Mouse (Mus musculus): ENCODE data around the gene Sco1.

Sco1 gene

GRCm38 (mm10) chr11:67044959-67045358, 7.5 kb upstream of the Sco1 start:
- no peak for DNase-seq

DNA sequence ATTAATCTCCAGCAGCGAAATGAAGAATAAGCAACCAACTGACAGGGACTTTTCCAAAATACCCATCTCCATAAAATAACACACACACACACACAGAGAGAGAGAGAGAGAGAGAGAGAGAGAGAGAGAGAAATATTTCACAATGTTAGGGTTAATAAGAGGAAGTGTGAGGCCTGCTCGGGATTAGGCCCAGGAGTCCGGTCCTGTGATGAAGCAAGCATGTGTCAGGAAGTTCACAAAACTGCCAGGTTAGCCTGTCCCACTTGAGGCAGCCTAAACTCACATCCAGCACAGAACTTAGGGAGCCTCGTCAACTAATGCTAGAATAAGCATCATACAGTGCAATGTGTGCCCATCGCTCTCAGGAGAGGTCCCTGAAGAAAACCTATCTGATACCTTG, 5.3 kb upstream of the Sco1 start:
- no peak for DNase-seq

DNA sequence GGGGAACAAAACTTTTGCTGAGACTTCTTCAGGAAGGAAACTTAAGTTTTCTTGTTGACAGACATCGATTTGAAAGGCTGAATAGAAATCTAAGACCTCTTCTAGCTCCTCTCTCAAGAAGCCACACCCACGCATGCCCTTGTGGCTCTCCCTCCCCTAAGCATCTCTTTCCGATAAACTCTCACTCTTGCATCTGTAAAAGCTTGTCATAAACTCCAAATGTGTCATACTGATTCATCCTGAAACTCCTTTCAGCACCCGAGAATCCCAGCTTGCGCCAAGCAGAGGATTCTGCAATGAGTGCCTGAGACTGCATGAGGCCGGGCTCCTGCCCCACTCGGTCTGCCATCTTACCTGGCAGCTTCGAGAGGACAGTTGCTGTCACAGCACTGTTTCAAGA, 4.0 kb upstream of the Sco1 start:
- DNase-seq, result no peak

DNA sequence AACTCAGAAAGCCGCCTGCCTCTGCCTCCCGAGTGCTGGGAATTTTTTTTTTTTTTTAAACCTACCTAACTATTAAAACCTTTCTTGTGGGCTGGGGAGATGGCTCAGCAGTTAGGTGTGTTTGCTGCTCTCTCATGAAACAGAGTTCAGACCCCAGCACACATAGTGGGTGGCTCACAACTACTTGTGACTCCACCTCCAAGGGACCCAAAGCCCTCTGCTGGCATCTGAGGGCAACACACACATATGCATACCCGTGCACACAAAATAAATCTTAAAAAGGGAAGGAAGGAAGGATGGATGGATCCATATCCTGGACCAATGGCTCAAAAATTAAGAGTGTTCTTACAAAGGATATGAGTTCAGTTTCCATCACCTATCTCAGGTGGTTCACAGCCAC, 3.2 kb upstream of the Sco1 start:
- no peak for DNase-seq

DNA sequence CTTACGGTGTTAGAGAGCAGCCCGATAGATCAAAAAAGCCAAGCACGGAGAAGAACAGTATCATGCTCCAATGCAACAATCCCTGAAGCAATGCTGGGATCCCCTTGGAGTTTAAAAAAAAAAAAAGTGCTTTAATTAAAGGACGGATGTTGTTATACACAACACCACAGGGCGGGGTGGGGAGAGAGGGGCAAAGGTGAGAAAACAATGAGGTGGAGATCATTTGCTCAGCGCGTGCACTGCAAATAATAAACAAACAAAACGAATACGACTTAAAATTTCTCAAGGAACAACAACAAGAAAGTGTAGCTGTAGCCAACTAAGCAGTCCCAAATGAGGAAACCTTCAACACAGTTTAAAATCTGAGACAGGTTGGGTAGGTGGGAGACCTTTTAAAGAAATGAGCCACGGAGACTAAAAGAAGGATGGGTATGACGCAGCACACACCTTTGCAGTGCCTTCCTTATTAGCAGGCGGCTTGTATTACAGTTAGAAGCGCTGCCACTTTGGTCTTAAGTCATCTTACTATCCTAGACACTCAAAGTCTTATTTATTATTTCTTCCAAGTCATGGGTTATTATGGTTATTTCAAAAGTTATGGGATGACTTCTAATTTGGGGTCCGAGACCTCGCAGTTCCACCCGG, 672 bp upstream of the Sco1 start:
- no peak for DNase-seq

DNA sequence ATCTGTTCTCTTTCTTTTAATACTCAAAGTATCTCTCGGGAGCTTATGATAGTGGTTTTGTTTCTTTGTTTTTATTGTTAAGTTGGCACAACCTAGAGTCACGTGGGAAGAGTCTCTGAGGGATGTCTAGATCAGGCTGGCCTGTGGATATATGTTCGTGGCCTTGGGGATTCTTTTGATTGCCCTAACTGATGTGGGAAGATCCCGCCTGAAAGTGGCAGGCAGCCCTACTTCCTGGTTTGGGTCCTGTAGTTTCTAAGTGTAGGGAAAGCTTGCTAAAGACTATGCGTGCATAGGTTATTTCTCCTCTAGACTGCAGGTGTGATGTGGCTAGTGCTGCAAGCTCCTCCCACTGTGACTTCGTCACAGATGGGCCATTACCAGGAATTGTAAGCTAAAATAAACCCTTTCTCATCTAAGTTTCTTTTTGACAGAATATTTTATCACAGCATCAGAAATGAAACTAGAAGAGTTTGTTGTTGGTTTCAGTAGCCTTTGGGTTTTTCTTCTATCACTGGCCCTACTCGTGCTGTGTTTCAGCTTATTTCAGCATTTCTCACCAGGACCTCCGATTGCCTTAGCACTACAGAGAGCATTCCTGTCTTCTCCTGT, 2.4 kb downstream of the Sco1 start:
- DNase-seq, result no peak

- no peak for DNase-seq
These were observed 8.8 kb downstream of the Sco1 start for GRCm38 (mm10) chr11:67061311-67061710.

DNA sequence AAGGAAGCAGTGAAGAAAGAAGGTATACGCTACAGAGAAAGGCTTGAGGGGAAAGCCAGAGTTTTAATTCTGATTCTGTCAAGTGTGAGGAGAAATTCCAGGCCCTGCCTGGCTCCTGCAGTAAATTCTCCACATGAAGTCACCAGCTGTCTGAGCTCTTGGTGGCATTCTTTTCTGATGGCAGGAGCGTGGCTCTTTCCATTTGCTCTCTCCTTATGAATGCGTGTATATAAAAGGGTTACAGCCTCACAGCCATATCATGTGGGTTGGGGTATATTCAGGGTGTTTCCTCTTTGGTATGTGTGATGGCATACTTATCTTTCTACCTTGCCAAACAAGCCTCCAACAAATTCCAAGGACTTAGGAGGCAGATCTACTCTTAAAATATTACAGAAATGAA, 10.3 kb downstream of the Sco1 start:
- no peak for DNase-seq

DNA sequence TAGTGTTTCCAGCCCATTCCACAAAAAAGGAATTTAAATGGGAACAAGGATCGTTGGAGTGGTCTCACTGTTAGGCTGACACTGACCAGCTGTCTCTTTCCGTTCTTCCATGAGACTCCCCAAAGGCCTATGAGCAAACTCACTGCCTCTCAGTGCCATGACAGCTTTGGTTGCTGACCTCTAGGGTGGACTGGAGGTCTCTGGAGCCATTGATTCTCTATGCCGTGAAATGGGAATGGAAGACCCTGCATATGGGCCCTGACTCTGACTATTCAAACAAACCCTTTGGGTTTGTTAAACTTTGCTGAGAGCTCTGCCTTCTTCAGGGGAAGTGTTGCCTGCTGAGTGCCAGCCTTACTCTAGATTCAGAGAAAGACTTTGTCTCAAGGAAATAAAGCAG, 15.3 kb downstream of the Sco1 start:
- DNase-seq, result no peak

DNA sequence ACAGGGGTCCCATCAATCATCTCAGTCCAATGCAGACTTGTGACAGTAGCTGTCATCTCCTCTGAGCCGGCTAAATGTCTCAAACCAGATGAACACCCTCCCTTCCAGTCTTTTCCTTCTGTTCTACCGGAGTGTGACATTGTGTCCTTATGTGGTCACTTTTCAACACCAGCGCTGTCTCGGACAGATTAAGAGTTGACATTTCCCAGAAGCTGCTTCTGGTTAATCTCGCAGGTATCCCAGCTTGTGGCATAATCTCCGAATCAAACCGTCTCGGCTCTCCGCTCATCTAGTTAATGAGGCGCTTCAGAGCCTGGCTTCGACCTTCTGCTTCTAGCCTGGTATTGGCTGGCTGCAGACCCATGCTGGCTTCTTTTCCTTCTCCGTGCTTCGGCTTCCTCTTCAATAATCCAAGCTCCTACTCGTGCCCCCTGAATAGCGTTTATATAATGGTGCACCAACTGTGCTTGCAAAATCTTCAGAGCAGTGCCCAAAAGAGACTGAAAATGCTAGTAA, 20.2 kb downstream of the Sco1 start:
- no peak for DNase-seq

DNA sequence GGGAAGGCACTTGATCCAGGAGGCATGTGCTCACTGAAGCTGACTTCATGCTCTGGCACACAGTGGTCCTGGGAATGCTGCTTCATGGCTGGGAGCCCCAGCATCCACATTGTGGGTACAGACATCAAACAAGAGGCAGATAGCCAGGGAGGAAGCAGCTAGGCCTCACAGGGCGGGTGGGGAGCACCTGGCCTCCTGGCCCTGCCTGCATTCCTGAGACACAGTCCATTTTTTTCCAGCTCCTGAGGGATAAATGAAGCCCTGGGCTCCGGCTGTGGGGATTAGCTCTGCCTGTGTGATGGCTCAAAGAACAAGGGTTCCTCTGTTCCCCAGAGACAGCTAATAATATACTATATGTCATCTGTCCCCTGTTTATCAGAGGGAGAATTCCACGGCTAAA, 22.6 kb downstream of the Sco1 start:
- no peak for DNase-seq

- DNase-seq, result no peak
These were observed 24.3 kb downstream of the Sco1 start for GRCm38 (mm10) chr11:67076781-67077180.

DNA sequence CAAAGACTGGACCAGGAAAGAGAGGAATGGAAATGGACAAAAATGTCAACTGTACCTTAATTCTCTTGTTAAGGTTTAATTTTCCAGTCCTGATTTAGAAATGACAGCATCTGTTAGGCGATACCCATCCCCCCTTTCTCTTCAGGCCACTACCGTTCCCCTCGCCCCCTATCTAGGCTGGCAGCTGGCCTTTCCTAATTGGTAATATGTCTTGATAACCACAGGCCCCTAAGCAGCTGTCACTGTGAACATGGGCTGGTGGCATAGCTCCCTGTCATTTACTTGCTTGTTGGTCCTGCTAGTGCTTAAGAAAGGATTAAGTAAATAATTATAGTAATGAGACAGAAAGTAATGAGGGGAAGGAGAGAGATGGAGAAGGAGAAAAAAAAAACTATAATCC, 25.0 kb downstream of the Sco1 start:
- no peak for DNase-seq

GRCm38 (mm10) chr11:67078000-67078399, 25.5 kb downstream of the Sco1 start, which contains the start of gene Myh3:
Myh3 (plus strand) TSS chr11:67078300.
- DNase-seq, result no peak

- DNase-seq, result no peak
These were observed 26.4 kb downstream of the Sco1 start for GRCm38 (mm10) chr11:67078888-67079287.

DNA sequence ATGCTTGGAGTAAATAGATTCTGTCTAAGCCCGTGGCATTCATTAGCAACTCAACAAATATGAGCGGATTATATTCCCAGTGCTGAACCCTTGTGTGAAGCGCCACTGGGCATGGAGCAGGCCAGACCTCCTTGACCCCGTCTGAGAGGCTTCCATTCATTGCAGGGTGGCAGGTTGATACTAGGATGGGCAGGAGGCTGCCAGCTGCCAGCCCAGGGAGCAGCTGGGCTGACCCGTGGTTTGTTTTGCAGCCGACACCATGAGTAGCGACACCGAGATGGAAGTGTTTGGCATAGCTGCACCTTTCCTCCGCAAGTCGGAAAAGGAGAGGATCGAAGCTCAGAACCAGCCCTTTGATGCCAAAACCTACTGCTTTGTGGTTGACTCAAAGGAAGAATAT, 27.3 kb downstream of the Sco1 start:
- no peak for DNase-seq

DNA sequence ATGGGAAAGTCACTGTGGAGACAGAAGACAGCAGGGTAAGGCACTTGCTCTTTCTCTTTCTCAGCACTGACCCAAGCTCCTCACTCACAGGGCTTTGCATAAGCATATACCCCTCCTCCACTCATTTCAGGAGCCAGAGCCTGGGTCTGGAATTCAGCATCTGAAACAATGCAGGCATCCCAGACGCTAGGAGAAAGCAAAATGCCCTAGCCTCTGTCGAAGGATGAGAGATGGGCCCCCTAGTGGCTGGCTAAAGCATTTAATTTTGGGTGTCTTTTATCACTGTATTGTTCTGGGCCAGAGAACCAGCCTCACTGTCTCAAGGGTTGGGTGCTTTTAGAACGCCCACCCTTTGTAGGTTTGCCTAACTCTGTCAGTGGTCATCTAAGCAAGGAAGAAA, 27.7 kb downstream of the Sco1 start:
- DNase-seq, result peak in 1 of 2 experiments; percentile 44

DNA sequence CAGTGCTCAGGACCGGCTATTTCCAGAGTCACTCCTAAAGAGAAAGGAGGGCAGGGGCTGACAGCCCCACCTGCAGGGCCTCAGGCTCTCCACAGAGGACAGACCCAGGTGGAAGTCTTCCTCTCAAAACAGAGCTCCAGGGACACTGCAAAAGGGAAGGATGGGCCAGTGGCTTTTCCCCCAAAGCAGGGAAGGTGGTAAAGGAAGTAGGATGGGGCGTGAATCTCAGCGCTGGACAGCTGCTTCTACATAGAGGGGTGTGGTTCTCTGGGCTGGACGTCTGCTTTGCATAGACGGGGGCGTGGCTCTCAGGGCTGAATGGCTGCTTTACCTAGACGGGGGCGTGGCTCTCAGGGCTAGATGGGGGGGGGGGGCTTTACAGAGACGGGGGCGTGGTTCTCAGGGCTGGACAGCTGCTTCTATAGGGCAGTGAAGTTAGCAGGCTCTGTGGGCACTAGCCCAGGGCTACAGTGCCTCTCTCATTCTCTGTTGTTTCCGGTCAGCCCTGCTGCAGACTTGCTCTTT, 28.7 kb downstream of the Sco1 start:
- no peak for DNase-seq

DNA sequence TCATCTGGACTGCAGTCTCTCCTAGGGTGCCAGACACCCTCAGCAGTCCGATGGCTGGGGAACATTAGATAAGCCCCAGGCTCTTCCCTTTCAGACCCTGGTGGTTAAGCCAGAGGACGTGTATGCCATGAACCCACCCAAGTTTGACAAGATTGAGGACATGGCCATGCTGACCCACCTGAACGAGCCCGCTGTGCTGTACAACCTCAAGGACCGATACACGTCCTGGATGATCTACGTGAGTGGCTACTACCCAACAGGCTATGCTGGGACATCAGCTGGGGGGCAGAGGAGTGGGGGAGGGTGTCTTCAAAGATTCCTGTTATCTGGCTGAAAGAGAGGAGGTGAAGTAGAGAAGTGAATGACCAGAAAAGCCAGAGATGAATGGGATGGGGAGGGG, 29.7 kb downstream of the Sco1 start:
- no peak for DNase-seq

GRCm38 (mm10) chr11:67082793-67083192, 30.3 kb downstream of the Sco1 start:
- no peak for DNase-seq

DNA sequence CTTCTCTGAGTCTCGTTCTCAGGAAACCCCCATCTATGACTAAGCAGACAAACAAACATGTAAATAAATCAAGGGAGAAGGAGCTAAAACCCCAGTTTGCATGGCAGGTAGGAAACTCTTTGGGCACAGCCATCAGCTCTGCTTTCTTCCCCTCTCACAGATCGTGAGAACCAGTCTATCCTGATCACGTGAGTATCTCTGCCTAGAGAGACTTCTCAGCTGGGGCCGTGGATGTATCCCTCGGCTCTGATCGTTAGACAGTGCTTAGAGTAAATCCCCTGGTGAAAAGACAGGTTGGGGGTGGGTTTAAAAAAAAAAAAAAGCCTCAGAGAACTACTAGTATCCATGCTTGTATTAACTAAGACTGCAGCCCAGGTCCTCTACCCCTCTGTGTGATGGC, 30.8 kb downstream of the Sco1 start:
- DNase-seq, result no peak

- DNase-seq, result no peak
These were observed 31.4 kb downstream of the Sco1 start for GRCm38 (mm10) chr11:67083712-67084340.

DNA sequence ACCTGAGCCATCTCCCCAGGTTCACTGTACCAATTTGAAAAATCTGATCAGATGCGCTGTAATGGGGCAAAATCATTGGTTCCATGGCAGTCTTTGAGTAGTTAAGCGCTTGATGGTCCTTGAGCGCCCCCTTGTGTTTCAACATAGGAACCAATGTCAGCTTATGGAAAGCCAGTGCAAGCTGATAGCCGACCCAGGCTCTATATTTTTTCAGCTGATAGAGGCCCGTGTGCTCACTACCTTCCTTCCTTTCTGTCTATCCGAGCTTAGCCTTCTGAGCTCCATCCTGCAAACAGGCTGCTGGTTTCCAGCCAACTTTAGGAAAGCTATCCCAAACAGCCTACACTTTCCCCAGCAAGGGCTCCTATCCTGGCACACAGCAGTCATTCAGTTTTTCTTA, 33.0 kb downstream of the Sco1 start:
- peak in 1 of 2 experiments; percentile 51 for DNase-seq
